Mouse (Mus musculus): ENCODE data around the gene Spon2. TPM values are rescaled to one million over a fixed set of nuclear protein-coding genes. Genes with fewer than 3 reads are reported as not detected.

Spon2 gene
- polyA plus RNA-seq, 1 experiment, result 8.9 TPM

DNA sequence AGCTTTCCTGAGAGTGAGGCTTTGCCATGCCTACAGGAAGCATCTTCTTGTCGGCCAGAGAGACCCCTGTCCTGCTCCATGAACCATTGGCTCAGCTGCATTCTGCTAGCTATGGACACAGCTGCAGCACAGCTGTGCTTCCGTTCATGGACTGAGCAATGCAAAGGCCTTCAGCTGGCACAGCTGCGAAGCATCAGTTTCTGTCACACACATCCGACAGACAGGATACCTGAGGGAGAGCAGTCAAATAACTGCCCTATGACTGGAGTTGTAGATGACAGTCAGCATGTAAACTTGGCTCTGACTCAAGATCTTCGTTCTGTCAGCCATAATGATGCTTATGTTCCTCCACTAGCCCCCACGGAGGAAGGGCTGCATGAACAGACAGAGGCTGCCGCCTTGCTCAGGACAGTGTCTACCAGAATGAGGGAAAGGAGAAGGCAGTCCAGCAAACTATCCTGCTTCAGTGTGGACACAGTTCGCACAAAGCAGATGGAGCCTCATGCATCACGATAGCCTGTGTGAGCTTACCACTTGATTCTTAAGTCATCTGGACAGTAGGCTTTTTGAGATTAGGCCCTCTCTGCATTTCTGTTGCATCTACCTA is 22.9 kb downstream of the Spon2 start:
- no peak for TF ChIP-seq POLR2A (IDR thresholded peaks at IDR 0.05; ENCODE audit: low read depth, low read length)
- no peak for TF ChIP-seq CTCF (IDR thresholded peaks at IDR 0.05; ENCODE audit: extremely low read depth, insufficient read depth, insufficient read length, insufficient replicate concordance)
- Histone ChIP-seq H3K27me3 (ENCODE audit: control insufficient read depth, insufficient read depth, low read length) (no peaks in the 10 kb centered on the region), H3K4me1 (ENCODE audit: control insufficient read depth, insufficient read depth, insufficient read length) (no peaks in the 10 kb centered on the region), H3K4me3 (ENCODE audit: extremely low read depth, insufficient read depth, insufficient read length) (no peak overlapping the region), H3K27ac (ENCODE audit: insufficient read depth, low read length) (no peak overlapping the region), H3K36me3 (ENCODE audit: control insufficient read depth, insufficient read depth, low read length) (no peaks in the 10 kb centered on the region)
- DNase-seq (ENCODE audit: low read depth in 1 of 2, low spot score in 2 of 2), result no peak
- WGBS, result 85% methylated on average over 9 of the region's 9 CpGs

GRCm38 (mm10) chr5:33193567-33193966 is 24.7 kb downstream of the Spon2 start:
- H3K27ac ChIP-seq (ENCODE audit: insufficient read depth, low read length), result no peak overlapping the region
- H3K4me1 ChIP-seq (ENCODE audit: control insufficient read depth, insufficient read depth, insufficient read length), result no peaks in the 10 kb centered on the region
- no peak for DNase-seq (ENCODE audit: low read depth in 1 of 2, low spot score in 2 of 2)
- H3K4me3 ChIP-seq (ENCODE audit: extremely low read depth, insufficient read depth, insufficient read length), result no peak overlapping the region
- H3K36me3 ChIP-seq (ENCODE audit: control insufficient read depth, insufficient read depth, low read length), result no peaks in the 10 kb centered on the region
- TF ChIP-seq CTCF (IDR thresholded peaks at IDR 0.05; ENCODE audit: extremely low read depth, insufficient read depth, insufficient read length, insufficient replicate concordance) (no peak), POLR2A (IDR thresholded peaks at IDR 0.05; ENCODE audit: low read depth, low read length) (no peak)
- WGBS, result 13% methylated on average over 7 of the region's 7 CpGs
- no peaks in the 10 kb centered on the region for H3K27me3 ChIP-seq (ENCODE audit: control insufficient read depth, insufficient read depth, low read length)

Other genes with a start within 250 kb of the Spon2 start
- 95.0 and 108 TPM in 2 replicates for gene Ywhah, start 199.6 kb downstream of the Spon2 start, polyA plus RNA-seq (2012; rRNA removed)
- 0.02 and 0.05 TPM in 2 replicates for gene Slc5a1, start 114.2 kb downstream of the Spon2 start, polyA plus RNA-seq (2012; rRNA removed)
- 346 and 410 TPM in 2 replicates for gene Ctbp1, start 56.5 kb upstream of the Spon2 start, polyA plus RNA-seq (2012; rRNA removed)
- 68.2 and 77.3 TPM in 2 replicates for gene Maea, start 117.1 kb upstream of the Spon2 start, polyA plus RNA-seq (2012; rRNA removed)
- 4.1 and 4.9 TPM in 2 replicates for gene Uvssa, start 160.1 kb upstream of the Spon2 start, polyA plus RNA-seq (2012; rRNA removed)
- gene Nkx1-1, start 215.5 kb upstream of the Spon2 start, polyA plus RNA-seq (2012; rRNA removed), result not detected in 2 replicates

All from spleen, adult 2 months (tissue).